Mouse (Mus musculus) forebrain, postnatal 0 days (tissue): ENCODE results near the gene Gpatch3. TPM values are rescaled to one million over a fixed set of nuclear protein-coding genes. Genes with fewer than 3 reads are reported as not detected.

Experiments
- ATAC-seq: fragments of 200-750 bp; cut with Nextera tagmentation; 2 replicates; pipeline ENCODE4 v1.8.0; 2017; ENCODE audit warnings: mild to moderate bottlenecking, moderate library complexity
- DNase-seq: peaks from one replicate; pipeline ENCODE4 v3.0.0-alpha.2; 2015
- H3K27ac ChIP-seq: fragments of 300-500 bp; sonication (generic); 2 replicates; pipeline ENCODE4 v1.5.1; 2014; ENCODE audit warnings: low read depth, mild to moderate bottlenecking, antibody characterized with exemption, low read length, moderate library complexity, mixed read lengths
- H3K27me3 ChIP-seq: fragments of 300-500 bp; sonication (generic); 2 replicates; pipeline ENCODE4 v1.6.1; 2014; ENCODE audit warnings: mild to moderate bottlenecking, low read length, mixed read lengths; ENCODE audit not compliant: insufficient read depth
- H3K36me3 ChIP-seq: fragments of 300-500 bp; sonication (generic); 2 replicates; pipeline ENCODE4 v1.6.1; 2014; ENCODE audit warnings: mild to moderate bottlenecking, moderate library complexity; ENCODE audit not compliant: insufficient read depth
- H3K4me1 ChIP-seq: fragments of 300-500 bp; sonication (generic); 2 replicates; pipeline ENCODE4 v1.6.1; 2014; ENCODE audit warnings: antibody characterized with exemption; ENCODE audit not compliant: insufficient read depth
- H3K4me2 ChIP-seq: fragments of 300-500 bp; sonication (generic); 2 replicates; pipeline ENCODE4 v1.6.1; 2014; ENCODE audit warnings: low read depth, mild to moderate bottlenecking, moderate library complexity
- H3K4me3 ChIP-seq: fragments of 300-500 bp; sonication (generic); 2 replicates; pipeline ENCODE4 v1.5.1; 2014; ENCODE audit warnings: low read depth, low read length, mixed read lengths
- H3K9ac ChIP-seq: fragments of 300-500 bp; sonication (generic); 2 replicates; pipeline ENCODE4 v1.6.1; 2014; ENCODE audit warnings: mild to moderate bottlenecking
- H3K9me3 ChIP-seq: fragments of 300-500 bp; sonication (generic); 2 replicates; pipeline ENCODE4 v1.6.1; 2016; ENCODE audit warnings: low read length
- CTCF ChIP-seq: sonication (generic); IDR thresholded peaks from 2 replicates; pipeline ENCODE4 v1.5.1; 2016; ENCODE audit warnings: antibody characterized with exemption, control low read depth, low read depth
- WGBS: fragments of 180-500 bp; shearing (Covaris S2); extraction: QIAGEN DNeasy Blood & Tissue Kit; methylation state at CpG from one replicate; pipeline ENCODE4 v1.1.7; 2014; 5-methylcytosine and 5-hydroxymethylcytosine counted together
- polyA plus RNA-seq: library from polyadenylated mRNA; unstranded; fragments of >200 nt; fragmentation: Nextera tagmentation; extraction: Ambion mirVana; gene quantifications from 2 replicates; pipeline ENCODE4 v1.2.1, GENCODE M21; 2015
- total RNA-seq: library from RNA; depleted of rRNA; stranded (reverse); fragments of >200 nt; gene quantifications from 2 replicates; pipeline ENCODE4 v1.2.3, GENCODE M21; 2014; rRNA removed

The Gpatch3 gene
- total RNA-seq: 8.4 and 11.8 TPM in 2 replicates
- 4.2 and 5.4 TPM in 2 replicates for polyA plus RNA-seq

DNA sequence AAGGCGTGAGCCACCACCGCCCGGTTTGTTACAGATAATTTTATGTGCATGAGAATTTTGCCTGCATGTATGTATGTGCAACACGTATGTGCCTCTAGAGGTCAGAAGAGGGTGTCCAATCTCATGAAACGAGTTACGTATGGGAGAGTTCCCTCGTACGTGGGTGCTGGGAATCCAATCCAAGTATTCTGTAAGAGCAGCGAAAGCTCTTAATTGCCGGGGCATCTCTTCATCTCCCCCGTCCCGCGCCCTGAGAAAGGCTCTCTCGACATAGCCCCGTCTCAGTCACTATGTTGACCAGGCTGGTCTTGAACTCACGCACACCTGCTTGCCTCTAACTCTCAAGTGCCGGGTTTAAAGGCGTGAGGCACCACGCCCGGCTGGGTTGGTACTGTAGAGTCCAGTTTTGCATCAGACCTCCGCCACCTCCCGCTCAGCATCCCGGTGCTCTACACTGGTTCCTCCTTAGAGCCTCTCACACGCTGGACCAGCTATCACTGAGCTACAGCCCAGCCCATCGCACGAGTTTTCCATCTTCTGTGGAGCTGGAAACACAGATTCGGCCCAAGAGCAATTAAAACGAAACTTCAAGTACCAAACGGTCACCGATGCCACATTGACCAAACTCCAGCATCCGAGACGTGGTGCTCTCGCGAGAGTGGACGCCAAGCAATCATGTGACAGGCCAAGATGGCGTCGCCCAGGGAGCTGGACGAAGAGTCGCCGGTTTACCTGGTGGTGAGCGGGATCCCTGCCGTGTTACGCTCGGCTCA lies at the start of gene Gpatch3:
Gene Gpatch3, plus strand, starts transcription at position 676 of the 773 bp plus-strand sequence.
- Histone ChIP-seq H3K4me1 (no peaks in the 10 kb centered on the region), H3K27ac (peak within 1 kb of the TSS; percentile 73), H3K9ac (peak within 1 kb of the TSS; percentile 73), H3K27me3 (no peaks in the 10 kb centered on the region), H3K4me2 (peak within 1 kb of the TSS; percentile 82), H3K4me3 (peak within 1 kb of the TSS; percentile 86), H3K36me3 (peaks cover 15% of the 10 kb centered on the region), H3K9me3 (no peaks in the 10 kb centered on the region)
- peak; percentile 95 for ATAC-seq
- WGBS: 5% methylated on average over 44 of the region's 44 CpGs
- TF ChIP-seq CTCF: peak; percentile 46
- DNase-seq: peak; percentile 95

DNA sequence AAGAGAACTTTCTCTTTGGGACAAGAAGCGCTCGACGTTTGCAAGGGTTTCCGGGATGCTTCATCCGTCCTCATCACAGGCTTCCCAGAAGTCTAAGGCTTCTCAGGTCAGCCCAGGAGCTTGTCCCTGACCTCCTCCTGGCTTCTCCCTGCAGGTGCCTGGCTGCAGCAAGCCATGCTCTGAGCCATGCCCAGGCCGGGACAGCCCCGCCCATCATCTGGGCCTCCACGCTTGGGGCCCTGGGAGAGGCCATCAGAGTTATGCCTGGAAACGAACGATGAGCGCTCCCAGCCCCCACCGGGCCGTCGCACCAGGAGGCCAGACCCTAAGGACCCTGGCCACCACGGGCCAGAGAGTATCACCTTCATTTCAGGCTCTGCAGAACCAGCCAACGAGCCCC lies 46.8 kb upstream of the Gpatch3 start:
- H3K27ac ChIP-seq: no peak overlapping the region
- H3K9ac ChIP-seq: no peak overlapping the region
- no peaks in the 10 kb centered on the region for H3K27me3 ChIP-seq
- 73% methylated on average over 16 of the region's 16 CpGs for WGBS
- H3K36me3 ChIP-seq: peaks cover 36% of the 10 kb centered on the region
- no peak for ATAC-seq
- H3K4me2 ChIP-seq: no peak overlapping the region
- TF ChIP-seq CTCF: no peak
- no peak for DNase-seq
- no peaks in the 10 kb centered on the region for H3K4me1 ChIP-seq
- no peaks in the 10 kb centered on the region for H3K9me3 ChIP-seq
- no peak overlapping the region for H3K4me3 ChIP-seq

DNA sequence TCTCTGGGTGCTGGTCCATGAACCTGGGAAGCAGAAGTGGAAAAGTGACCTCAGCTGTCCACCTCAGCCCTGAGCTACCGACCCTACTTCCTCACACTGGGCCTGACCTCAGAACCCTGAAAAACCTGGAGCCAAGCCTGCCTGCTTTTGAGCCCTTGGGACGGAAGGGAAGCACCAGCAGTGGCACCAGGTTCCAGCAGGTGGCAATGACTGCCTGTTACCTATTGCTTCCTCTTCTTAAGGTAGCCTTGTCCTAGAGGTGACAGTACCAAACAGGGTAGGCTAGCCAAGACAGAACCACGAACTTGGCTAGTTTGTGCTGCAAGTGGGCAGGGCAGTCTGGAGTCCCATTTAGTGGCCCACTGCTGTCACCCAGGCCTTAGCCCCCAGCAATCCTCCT lies 41.8 kb upstream of the Gpatch3 start:
- no peak overlapping the region for H3K9ac ChIP-seq
- no peaks in the 10 kb centered on the region for H3K9me3 ChIP-seq
- 91% methylated on average over 3 of the region's 3 CpGs for WGBS
- H3K36me3 ChIP-seq: peaks cover 67% of the 10 kb centered on the region
- no peaks in the 10 kb centered on the region for H3K4me1 ChIP-seq
- no peak overlapping the region for H3K4me2 ChIP-seq
- H3K27me3 ChIP-seq: no peaks in the 10 kb centered on the region
- no peak overlapping the region for H3K4me3 ChIP-seq
- no peak for ATAC-seq
- no peak for DNase-seq
- no peak for TF ChIP-seq CTCF
- no peak overlapping the region for H3K27ac ChIP-seq

DNA sequence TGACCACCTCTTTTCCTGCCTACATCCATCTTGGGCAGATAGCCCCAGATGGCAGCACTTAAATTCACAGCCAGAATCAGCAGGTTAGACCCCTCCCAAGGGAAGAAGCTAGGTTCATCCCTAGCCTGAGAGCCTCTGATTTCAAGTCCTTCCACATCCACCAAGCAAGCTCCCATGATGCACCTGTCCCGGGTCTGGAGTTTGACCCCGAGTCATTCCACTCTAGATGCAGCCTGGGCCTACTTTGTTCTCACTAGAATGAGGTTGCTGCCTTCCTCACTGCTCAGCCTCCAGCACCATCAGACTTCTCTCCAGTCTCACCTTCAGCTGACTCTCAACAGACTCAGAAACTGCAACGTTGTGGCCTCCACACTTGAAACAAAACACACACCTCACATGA lies 38.5 kb upstream of the Gpatch3 start:
- DNase-seq: no peak
- H3K9me3 ChIP-seq: no peaks in the 10 kb centered on the region
- H3K27me3 ChIP-seq: no peaks in the 10 kb centered on the region

DNA sequence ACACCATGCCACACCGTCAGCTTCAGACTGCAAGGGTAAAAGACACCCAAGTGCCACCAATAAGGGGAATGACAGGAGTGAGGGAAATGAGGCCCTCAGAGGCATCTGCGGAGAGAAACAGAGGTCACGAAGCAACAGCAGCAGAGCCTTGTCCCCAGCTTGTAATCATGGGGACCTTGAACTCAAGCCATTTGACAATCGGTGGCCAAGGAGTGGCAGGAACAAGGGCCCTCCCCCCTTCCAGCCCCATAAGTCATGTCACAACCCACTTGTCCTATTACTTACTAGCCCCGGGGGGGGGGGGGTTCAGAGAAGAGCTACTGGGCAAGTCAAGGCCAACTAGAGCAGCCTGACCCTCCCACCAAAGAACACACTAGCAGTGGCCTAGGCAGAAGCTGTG lies 37.9 kb upstream of the Gpatch3 start:
- Histone ChIP-seq H3K9me3 (no peaks in the 10 kb centered on the region), H3K4me1 (no peaks in the 10 kb centered on the region), H3K27ac (no peak overlapping the region), H3K4me3 (no peak overlapping the region), H3K36me3 (peaks cover 70% of the 10 kb centered on the region), H3K27me3 (no peaks in the 10 kb centered on the region), H3K9ac (no peak overlapping the region), H3K4me2 (no peak overlapping the region)
- DNase-seq: no peak
- no peak for TF ChIP-seq CTCF
- WGBS: 93% methylated on average over 5 of the region's 5 CpGs
- no peak for ATAC-seq

More for the DNA sequence above, 38.5 kb upstream of the Gpatch3 start:
- Histone ChIP-seq H3K4me1 (no peaks in the 10 kb centered on the region), H3K4me3 (no peak overlapping the region), H3K27ac (no peak overlapping the region), H3K4me2 (no peak overlapping the region), H3K9ac (no peak overlapping the region), H3K36me3 (peaks cover 74% of the 10 kb centered on the region)
- 88% methylated on average over 3 of the region's 3 CpGs for WGBS
- no peak for ATAC-seq
- no peak for TF ChIP-seq CTCF

DNA sequence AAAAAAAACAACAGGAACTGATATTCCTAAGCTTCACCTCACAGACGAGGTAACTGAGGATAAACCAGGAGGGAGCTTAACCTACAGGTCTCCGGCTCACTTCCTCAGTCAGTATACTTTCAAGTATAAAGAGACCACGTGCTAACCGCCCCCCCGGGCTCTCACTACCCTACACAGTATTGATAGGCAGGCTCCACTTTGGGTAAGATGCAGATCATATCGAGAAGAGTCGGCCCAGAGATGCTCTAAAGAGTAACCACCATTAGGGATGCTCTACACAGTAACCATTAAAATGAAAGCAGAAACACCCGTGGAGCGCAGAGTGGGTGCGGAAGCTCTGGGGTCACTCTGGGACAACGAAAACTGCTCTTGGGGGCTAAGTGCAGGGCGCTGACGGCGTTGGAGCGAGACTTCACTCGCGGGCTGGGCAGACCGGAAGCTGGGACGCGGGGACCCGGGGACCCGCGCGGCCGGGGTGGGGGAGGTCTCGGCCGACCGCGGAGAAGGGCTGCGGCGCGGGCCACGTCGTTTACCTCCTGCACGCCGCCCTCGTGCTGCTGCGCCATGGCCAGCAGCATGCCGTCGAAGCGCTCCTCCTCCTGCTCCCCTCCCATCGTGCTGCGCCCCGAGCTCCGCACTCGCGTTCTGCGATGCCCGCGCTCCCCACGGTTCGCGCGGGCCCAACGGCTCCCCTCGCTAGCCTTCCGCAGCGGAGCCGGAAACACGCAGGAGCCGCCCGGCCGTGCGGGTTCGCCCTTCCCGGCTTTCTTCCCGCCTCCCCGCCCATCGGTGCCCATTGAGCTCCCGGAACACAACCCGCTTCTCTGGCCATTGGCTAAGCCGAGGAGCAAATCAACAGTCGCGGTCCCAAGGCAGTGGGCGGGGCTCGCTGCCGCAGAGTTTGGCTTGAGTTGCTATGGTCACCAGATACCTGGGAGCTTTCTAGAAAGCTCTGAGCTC lies 29.0 kb upstream of the Gpatch3 start, which contains the start of gene Nudc:
Gene Nudc, minus strand, starts transcription at position 725 of the 960 bp plus-strand sequence.
- Histone ChIP-seq H3K36me3 (peaks cover 7% of the 10 kb centered on the region), H3K9ac (peak within 1 kb of the TSS; percentile 69), H3K4me2 (peak within 1 kb of the TSS; percentile 64), H3K27ac (peak within 1 kb of the TSS; percentile 74), H3K4me3 (peak within 1 kb of the TSS; percentile 79), H3K27me3 (no peaks in the 10 kb centered on the region), H3K9me3 (no peaks in the 10 kb centered on the region), H3K4me1 (peaks cover 3% of the 10 kb centered on the region; the same call in 1 of the 2 replicates)
- ATAC-seq (peak; percentile 99), DNase-seq (peak; percentile 96)
- TF ChIP-seq CTCF: 0 out of 2 replicates have a peak, but pooled peaks have one; percentile 5
- WGBS: 1% methylated on average over 68 of the region's 77 CpGs
